Mouse (Mus musculus) bone marrow macrophage, adult 2 months (primary cell): ENCODE data around the gene Dock6.

Experiments used
- CTCF ChIP-seq: IDR thresholded peaks from 2 replicates; pipeline ENCODE4 v1.5.1; 2012; ENCODE audit warnings: low read depth, mild to moderate bottlenecking, low read length, moderate library complexity
- POLR2A ChIP-seq: IDR thresholded peaks from 2 replicates; pipeline ENCODE4 v1.6.1; 2012; ENCODE audit warnings: mild to moderate bottlenecking, low read depth, low read length, borderline replicate concordance

- TF ChIP-seq POLR2A (no peak), CTCF (no peak)
These were observed 2.5 kb upstream of the Dock6 start for GRCm38 (mm10) chr9:21854894-21855293.
